Comparison of ENCODE assay signal across 9 mouse cellular contexts in genomic region chr12:76372881-76373818, GRCm38 (mm10). TPM values are rescaled to one million over a fixed set of nuclear protein-coding genes. Genes with fewer than 3 reads are reported as not detected.
DNase-seq lines count a peak whose midpoint lies in the region; ATAC-seq and TF ChIP-seq lines count a peak whose summit lies in the region.
"Had no signal": no experiment of that assay in that cellular context is flagged by ENCODE, and none has a peak within 500 bp of the region (broad histone marks: within the 10 kb centered on the region; RNA-seq: fewer than 3 reads in every experiment).

No protein-coding gene starts in this region.

- TF ChIP-seq EP300 in heart, postnatal 0 days (IDR thresholded peaks at IDR 0.05; ENCODE audit: low read depth) = no peak

- no peak for ATAC-seq in heart, postnatal 0 days (ENCODE audit: insufficient read depth, low read depth)
- ATAC-seq: intestine, embryonic 16.5 days had no signal

- peak overlapping the region; percentile 81; the same call in 1 of the 2 replicates for H3K4me2 ChIP-seq in heart, postnatal 0 days (ENCODE audit: low read depth, low read length)

- intact Hi-C loops in left cerebral cortex, adult 2 months (cut with DNase I) = loop anchor here (5.0 kb wide), 1 partner anchor 589 kb away; the partner anchor contains the start of gene Max

- peak overlapping the region; percentile 7; the same call in 1 of the 2 replicates for H3K27ac ChIP-seq in layer of hippocampus, adult 2 months
- H3K27ac ChIP-seq in heart, postnatal 0 days (ENCODE audit: low read depth) = no peak overlapping the region
- no peak overlapping the region for H3K27ac ChIP-seq in left cerebral cortex, adult 2 months

- 72% methylated on average over 5 of the region's 7 CpGs for WGBS in heart, postnatal 0 days

- H3K27me3 ChIP-seq in heart, postnatal 0 days (ENCODE audit: control insufficient read depth, insufficient read depth, low read length) = no peaks in the 10 kb centered on the region
- no peaks in the 10 kb centered on the region for H3K27me3 ChIP-seq in splenic B cell, adult 2 months (ENCODE audit: control insufficient read depth, insufficient read depth, low read length, poor library complexity, severe bottlenecking)

- H3K4me1 ChIP-seq in heart, postnatal 0 days (ENCODE audit: control insufficient read depth, insufficient read depth) = peaks cover 20% of the 10 kb centered on the region

- H3K9ac ChIP-seq in heart, postnatal 0 days (replicated peaks; ENCODE audit: low read depth, low read length) = peak overlapping the region; percentile 5; the same call in 1 of the 2 replicates

- no peaks in the 10 kb centered on the region for H3K36me3 ChIP-seq in heart, postnatal 0 days (replicated peaks; ENCODE audit: control insufficient read depth, insufficient read depth, low read length)
- no peaks in the 10 kb centered on the region for H3K36me3 ChIP-seq in splenic B cell, adult 2 months (ENCODE audit: control insufficient read depth, insufficient read depth, low read length, poor library complexity, severe bottlenecking)

- H3K4me3 ChIP-seq in layer of hippocampus, adult 2 months = no peak overlapping the region
- no peak overlapping the region for H3K4me3 ChIP-seq in heart, postnatal 0 days (ENCODE audit: low read depth, low read length)
- H3K4me3 ChIP-seq in left cerebral cortex, adult 2 months = no peak overlapping the region

- no peaks in the 10 kb centered on the region for H3K9me3 ChIP-seq in heart, postnatal 0 days (replicated peaks; ENCODE audit: control insufficient read depth, low read length)

- peak; percentile 39 for TF ChIP-seq CTCF in layer of hippocampus, adult 2 months (conservative IDR thresholded peaks at IDR 0.05)
- no peak for TF ChIP-seq CTCF in heart, postnatal 0 days (IDR thresholded peaks at IDR 0.05; ENCODE audit: low read depth)
- no peak; the same call in 1 of the 2 replicates for TF ChIP-seq CTCF in left cerebral cortex, adult 2 months (IDR thresholded peaks at IDR 0.05)

- no peak for DNase-seq in layer of hippocampus, adult 2 months (ENCODE audit: low spot score in 2 of 2)
- no peak for DNase-seq in layer of hippocampus, postnatal 25 days (ENCODE audit: extremely low spot score in 1 of 2, low spot score in 1 of 2)
- DNase-seq in MN1 (ENCODE audit: low spot score) = peak; percentile 38
- DNase-seq in heart, postnatal 0 days (ENCODE audit: low spot score) = no peak
- DNase-seq in splenic B cell, adult 2 months (ENCODE audit: low read depth, low spot score) = peak; percentile 63
- no peak for DNase-seq in kidney, postnatal 14 days
- no peak for DNase-seq in left cerebral cortex, adult 2 months (ENCODE audit: extremely low spot score in 1 of 2, low spot score in 2 of 2)
- DNase-seq: cerebellum, adult 2 months had no signal

RNA-seq across cellular contexts. Expression of gene Zbtb1, which starts 3.1 kb away (rescaled TPM):
- total RNA-seq in layer of hippocampus, adult 2 months (2021) = 1 to 10 TPM; 7.2 to 8.3 TPM
- total RNA-seq in layer of hippocampus, postnatal 25 days (2021) = 1 to 10 TPM; 7.0 to 8.3 TPM
- 2.8 and 5.0 TPM in 2 replicates for total RNA-seq in heart, postnatal 0 days (2014; rRNA removed; ENCODE audit: low replicate concordance)
- 4.4 and 4.6 TPM in 2 replicates for polyA plus RNA-seq in heart, postnatal 0 days (2015; fragmentation: Nextera tagmentation; extraction: Ambion mirVana)
- 1 to 10 TPM; 6.8 to 7.1 TPM for total RNA-seq in left cerebral cortex, adult 2 months (2021)

RNA-seq across cellular contexts. Expression of gene Zbtb25, which starts 3.7 kb away (rescaled TPM):
- 10 to 100 TPM; 17.6 to 23.6 TPM for total RNA-seq in layer of hippocampus, adult 2 months (2021)
- total RNA-seq in layer of hippocampus, postnatal 25 days (2021) = 10 to 100 TPM; 20.2 to 21.4 TPM
- 8.1 and 26.1 TPM in 2 replicates for total RNA-seq in heart, postnatal 0 days (2014; rRNA removed; ENCODE audit: low replicate concordance)
- polyA plus RNA-seq in heart, postnatal 0 days (2015; fragmentation: Nextera tagmentation; extraction: Ambion mirVana) = 8.6 and 10.4 TPM in 2 replicates
- total RNA-seq in left cerebral cortex, adult 2 months (2021) = 10 to 100 TPM; 17.6 to 19.9 TPM

RNA-seq across cellular contexts. Expression of gene Hspa2, which starts 30.8 kb away (rescaled TPM):
- 100 to 1,000 TPM; 114 to 117 TPM for total RNA-seq in layer of hippocampus, adult 2 months (2021)
- 100 to 1,000 TPM; 106 to 116 TPM for total RNA-seq in layer of hippocampus, postnatal 25 days (2021)
- total RNA-seq in heart, postnatal 0 days (2014; rRNA removed; ENCODE audit: low replicate concordance) = 8.7 and 13.2 TPM in 2 replicates
- 13.7 and 15.0 TPM in 2 replicates for polyA plus RNA-seq in heart, postnatal 0 days (2015; fragmentation: Nextera tagmentation; extraction: Ambion mirVana)
- total RNA-seq in left cerebral cortex, adult 2 months (2021) = 10 to 100 TPM; 64.9 to 66.4 TPM

RNA-seq across cellular contexts. Expression of gene Ppp1r36, which starts 44.2 kb away (rescaled TPM):
- 1 to 10 TPM; 1.9 TPM for total RNA-seq in layer of hippocampus, adult 2 months (2021)
- 1 to 10 TPM in 1 of 2 experiments, under 1 TPM in 1; 0.92 to 1.5 TPM for total RNA-seq in layer of hippocampus, postnatal 25 days (2021)
- not detected in 2 replicates for total RNA-seq in heart, postnatal 0 days (2014; rRNA removed; ENCODE audit: low replicate concordance)
- polyA plus RNA-seq in heart, postnatal 0 days (2015; fragmentation: Nextera tagmentation; extraction: Ambion mirVana) = 1.5 and 1.7 TPM in 2 replicates
- 1 to 10 TPM; 1.1 to 1.4 TPM for total RNA-seq in left cerebral cortex, adult 2 months (2021)

RNA-seq across cellular contexts. Expression of gene Akap5, which starts 48.5 kb away (rescaled TPM):
- total RNA-seq in layer of hippocampus, adult 2 months (2021) = 10 to 100 TPM; 61.5 to 63.0 TPM
- 10 to 100 TPM; 58.6 to 66.5 TPM for total RNA-seq in layer of hippocampus, postnatal 25 days (2021)
- total RNA-seq in heart, postnatal 0 days (2014; rRNA removed; ENCODE audit: low replicate concordance) = 0.50 and 3.7 TPM in 2 replicates
- 1.1 TPM in 2 replicates for polyA plus RNA-seq in heart, postnatal 0 days (2015; fragmentation: Nextera tagmentation; extraction: Ambion mirVana)
- total RNA-seq in left cerebral cortex, adult 2 months (2021) = 10 to 100 TPM; 85.4 to 93.5 TPM

Comparison
In these comparisons a context has a peak if more than half of its experiments do, and no peak if none do; other contexts are left out.
1. DNase-seq: peak in MN1 (single experiment) and splenic B cell, adult 2 months (single experiment); none in layer of hippocampus, adult 2 months (0 of 2), layer of hippocampus, postnatal 25 days (0 of 2), heart, postnatal 0 days (single experiment), kidney, postnatal 14 days (single experiment) and left cerebral cortex, adult 2 months (0 of 2).